Mouse (Mus musculus): ENCODE results near the gene Syna.
A peak's percentile ranks its signal among the peaks of the same experiment; 100 is the strongest.

Gene Syna

GRCm38 (mm10) chr5:134560071-134560449 lies at the start of gene Syna:
Gene Syna, minus strand, starts transcription at chr5:134560171.
- DNase-seq (ENCODE audit: low spot score in 2 of 2) = no peak

GRCm38 (mm10) chr5:134607121-134607520 lies 47.1 kb upstream of the Syna start:
- no peak for DNase-seq (ENCODE audit: low spot score in 2 of 2)

GRCm38 (mm10) chr5:134606314-134606713 lies 46.3 kb upstream of the Syna start:
- no peak for DNase-seq (ENCODE audit: low spot score in 2 of 2)

GRCm38 (mm10) chr5:134604376-134604775 lies 44.4 kb upstream of the Syna start:
- DNase-seq (ENCODE audit: low spot score in 2 of 2) = no peak

- DNase-seq (ENCODE audit: low spot score in 2 of 2) = no peak
Observed at GRCm38 (mm10) chr5:134597711-134598110, 37.7 kb upstream of the Syna start.

- no peak for DNase-seq (ENCODE audit: low spot score in 2 of 2)
Observed at GRCm38 (mm10) chr5:134593093-134593492, 33.1 kb upstream of the Syna start.

GRCm38 (mm10) chr5:134592026-134592581 lies 32.1 kb upstream of the Syna start:
- no peak for DNase-seq (ENCODE audit: low spot score in 2 of 2)

GRCm38 (mm10) chr5:134589900-134590299 lies 29.9 kb upstream of the Syna start:
- DNase-seq (ENCODE audit: low spot score in 2 of 2) = no peak

- DNase-seq (ENCODE audit: low spot score in 2 of 2) = no peak
Observed at GRCm38 (mm10) chr5:134584798-134585197, 24.8 kb upstream of the Syna start.

GRCm38 (mm10) chr5:134583884-134584213 lies 23.9 kb upstream of the Syna start:
- DNase-seq (ENCODE audit: low spot score in 2 of 2) = no peak

GRCm38 (mm10) chr5:134583006-134583883 lies 23.3 kb upstream of the Syna start:
- DNase-seq (ENCODE audit: low spot score in 2 of 2) = no peak

GRCm38 (mm10) chr5:134582221-134582907 lies 22.4 kb upstream of the Syna start:
- DNase-seq (ENCODE audit: low spot score in 2 of 2) = peak; percentile 81 to 98

GRCm38 (mm10) chr5:134581146-134581545 lies 21.2 kb upstream of the Syna start, which contains the start of gene Rfc2:
Gene Rfc2, plus strand, starts transcription at chr5:134581366.
- DNase-seq (ENCODE audit: low spot score in 2 of 2) = no peak

- DNase-seq (ENCODE audit: low spot score in 2 of 2) = no peak
Observed at GRCm38 (mm10) chr5:134579135-134579534, 19.2 kb upstream of the Syna start.

- no peak for DNase-seq (ENCODE audit: low spot score in 2 of 2)
Observed at GRCm38 (mm10) chr5:134577534-134577933, 17.6 kb upstream of the Syna start.

GRCm38 (mm10) chr5:134576517-134577220 lies 16.7 kb upstream of the Syna start:
- no peak for DNase-seq (ENCODE audit: low spot score in 2 of 2)

- DNase-seq (ENCODE audit: low spot score in 2 of 2) = no peak
Observed at GRCm38 (mm10) chr5:134575833-134576232, 15.9 kb upstream of the Syna start.

- DNase-seq (ENCODE audit: low spot score in 2 of 2) = no peak
Observed at GRCm38 (mm10) chr5:134572508-134573214, 12.7 kb upstream of the Syna start.

GRCm38 (mm10) chr5:134571730-134572507 lies 11.9 kb upstream of the Syna start:
- DNase-seq (ENCODE audit: low spot score in 2 of 2) = peak in 1 of 2 experiments; percentile 44

- DNase-seq (ENCODE audit: low spot score in 2 of 2) = no peak
Observed at GRCm38 (mm10) chr5:134568964-134569491, 9.1 kb upstream of the Syna start.

Data from left cerebral cortex, adult 9 months (tissue).